Mouse (Mus musculus) E14TG2a.4 (cell line): ENCODE measurements around the gene Hoxa5.

Source experiments
- CTCF ChIP-seq: conservative IDR thresholded peaks from 2 replicates; pipeline ENCODE4 v1.5.1; 2014; ENCODE audit warnings: low read length
- NANOG ChIP-seq: IDR thresholded peaks from 2 replicates; pipeline ENCODE4 v1.6.1; 2014; ENCODE audit warnings: borderline replicate concordance, low read length, mixed read lengths
- POU5F1 ChIP-seq: IDR thresholded peaks from 2 replicates; pipeline ENCODE4 v1.6.1; 2014; ENCODE audit warnings: low read length, borderline replicate concordance

DNA sequence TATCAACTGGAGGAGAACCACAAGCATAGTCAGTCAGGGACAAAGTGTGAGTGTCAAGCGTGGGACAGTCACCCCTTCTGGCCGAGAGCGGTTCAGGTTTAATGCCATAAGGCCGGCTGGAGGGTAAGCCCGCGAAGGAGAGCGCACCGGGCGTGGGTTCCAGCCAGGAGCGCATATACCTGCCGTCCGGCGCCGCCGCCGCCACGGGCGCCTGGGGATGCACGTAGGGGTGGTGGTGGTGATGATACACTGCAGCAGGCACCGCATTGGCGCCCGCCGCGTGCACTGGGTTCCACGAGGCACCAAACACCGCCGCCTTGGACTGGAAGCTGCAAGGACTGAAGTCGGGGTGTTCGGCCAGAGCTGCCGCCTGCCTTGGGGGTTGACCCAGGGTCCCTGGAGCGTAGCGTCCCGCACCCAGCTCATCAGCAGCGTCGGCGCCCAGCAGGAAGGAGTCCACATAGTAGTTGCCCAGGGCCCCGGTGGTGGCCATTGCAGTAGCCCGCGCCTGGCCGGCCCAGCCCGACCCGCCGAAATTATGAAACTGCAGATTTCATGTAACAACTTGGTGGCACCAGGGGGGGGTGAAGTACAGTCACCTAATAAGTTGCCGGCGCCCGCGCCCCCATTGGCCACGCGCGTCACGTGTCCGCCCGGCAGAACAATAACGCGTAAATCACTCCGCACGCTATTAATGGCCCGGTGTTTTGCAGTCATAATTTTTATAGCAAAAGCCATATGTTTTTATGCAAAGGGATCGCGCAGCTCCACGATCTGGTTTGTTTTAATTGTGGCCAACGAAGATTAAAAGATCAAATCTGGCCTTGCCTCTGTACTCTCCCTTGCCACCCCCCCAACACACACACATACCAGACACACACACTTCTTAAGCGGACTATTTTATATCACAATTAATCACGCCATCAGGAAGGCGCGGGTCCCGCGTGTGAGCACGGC, 21.5 kb upstream of the Hoxa5 start:
- TF ChIP-seq CTCF = no peak
- no peak for TF ChIP-seq NANOG
- no peak for TF ChIP-seq POU5F1
